Mouse (Mus musculus): ENCODE results near the gene Usp43. TPM values are rescaled to one million over a fixed set of nuclear protein-coding genes. Genes with fewer than 3 reads are reported as not detected.

Usp43 gene
- polyA plus RNA-seq, 1 experiment from 2014 or later: 2.8 TPM

- no peaks in the 10 kb centered on the region for H3K36me3 ChIP-seq (ENCODE audit: control insufficient read depth, insufficient read depth, low read length)
- H3K9me3 ChIP-seq (replicated peaks; ENCODE audit: control insufficient read depth, low read length): no peaks in the 10 kb centered on the region
- H3K4me3 ChIP-seq (replicated peaks; ENCODE audit: low read length): no peak overlapping the region
- H3K4me1 ChIP-seq (ENCODE audit: control insufficient read depth, insufficient read depth, low read length): no peaks in the 10 kb centered on the region
- H3K4me2 ChIP-seq (ENCODE audit: low read depth, low read length): no peak overlapping the region
- H3K9ac ChIP-seq (ENCODE audit: low read length): no peak overlapping the region
- WGBS: 37% methylated on average over 3 of the region's 3 CpGs
- no peaks in the 10 kb centered on the region for H3K27me3 ChIP-seq (ENCODE audit: control insufficient read depth, insufficient read depth, low read length)
- no peak for ATAC-seq (ENCODE audit: insufficient read depth, low FRiP score)
- no peak overlapping the region for H3K27ac ChIP-seq (ENCODE audit: low read length)
These were observed 26.3 kb upstream of the Usp43 start for GRCm38 (mm10) chr11:67948229-67948628.

- no peaks in the 10 kb centered on the region for H3K36me3 ChIP-seq (ENCODE audit: control insufficient read depth, insufficient read depth, low read length)
- no peaks in the 10 kb centered on the region for H3K4me1 ChIP-seq (ENCODE audit: control insufficient read depth, insufficient read depth, low read length)
- 92% methylated on average over 3 of the region's 3 CpGs for WGBS
- no peak overlapping the region for H3K4me3 ChIP-seq (replicated peaks; ENCODE audit: low read length)
- no peak for ATAC-seq (ENCODE audit: insufficient read depth, low FRiP score)
- no peak overlapping the region for H3K9ac ChIP-seq (ENCODE audit: low read length)
- no peaks in the 10 kb centered on the region for H3K27me3 ChIP-seq (ENCODE audit: control insufficient read depth, insufficient read depth, low read length)
- no peak overlapping the region for H3K4me2 ChIP-seq (ENCODE audit: low read depth, low read length)
- H3K9me3 ChIP-seq (replicated peaks; ENCODE audit: control insufficient read depth, low read length): no peaks in the 10 kb centered on the region
- H3K27ac ChIP-seq (ENCODE audit: low read length): no peak overlapping the region
These were observed 10.2 kb upstream of the Usp43 start for GRCm38 (mm10) chr11:67932156-67932555.

GRCm38 (mm10) chr11:67926348-67927055 lies 4.5 kb upstream of the Usp43 start:
- 20% methylated on average over 11 of the region's 15 CpGs for WGBS
- no peaks in the 10 kb centered on the region for H3K36me3 ChIP-seq (ENCODE audit: control insufficient read depth, insufficient read depth, low read length)
- no peak overlapping the region for H3K27ac ChIP-seq (ENCODE audit: low read length)
- no peaks in the 10 kb centered on the region for H3K9me3 ChIP-seq (replicated peaks; ENCODE audit: control insufficient read depth, low read length)
- no peaks in the 10 kb centered on the region for H3K4me1 ChIP-seq (ENCODE audit: control insufficient read depth, insufficient read depth, low read length)
- no peak overlapping the region for H3K9ac ChIP-seq (ENCODE audit: low read length)
- no peak overlapping the region; the same call in 1 of the 2 replicates for H3K4me2 ChIP-seq (ENCODE audit: low read depth, low read length)
- H3K4me3 ChIP-seq (replicated peaks; ENCODE audit: low read length): no peak overlapping the region
- H3K27me3 ChIP-seq (ENCODE audit: control insufficient read depth, insufficient read depth, low read length): no peaks in the 10 kb centered on the region
- no peak for ATAC-seq (ENCODE audit: insufficient read depth, low FRiP score)

- 84% methylated on average over 13 of the region's 13 CpGs for WGBS
- Histone ChIP-seq H3K9ac (ENCODE audit: low read length) (no peak overlapping the region), H3K4me3 (replicated peaks; ENCODE audit: low read length) (no peak overlapping the region), H3K4me2 (ENCODE audit: low read depth, low read length) (no peak overlapping the region), H3K4me1 (ENCODE audit: control insufficient read depth, insufficient read depth, low read length) (peaks cover 3% of the 10 kb centered on the region; the same call in 1 of the 2 replicates), H3K27me3 (ENCODE audit: control insufficient read depth, insufficient read depth, low read length) (no peaks in the 10 kb centered on the region), H3K27ac (ENCODE audit: low read length) (no peak overlapping the region), H3K36me3 (ENCODE audit: control insufficient read depth, insufficient read depth, low read length) (no peaks in the 10 kb centered on the region), H3K9me3 (replicated peaks; ENCODE audit: control insufficient read depth, low read length) (no peaks in the 10 kb centered on the region)
- no peak for ATAC-seq (ENCODE audit: insufficient read depth, low FRiP score)
These were observed 3.0 kb upstream of the Usp43 start for GRCm38 (mm10) chr11:67925000-67925399.

- WGBS: 90% methylated on average over 5 of the region's 5 CpGs
- H3K9ac ChIP-seq (ENCODE audit: low read length): no peak overlapping the region
- H3K9me3 ChIP-seq (replicated peaks; ENCODE audit: control insufficient read depth, low read length): no peaks in the 10 kb centered on the region
- peak overlapping the region; percentile 96 for H3K4me2 ChIP-seq (ENCODE audit: low read depth, low read length)
- no peak for ATAC-seq (ENCODE audit: insufficient read depth, low FRiP score)
- peak overlapping the region; percentile 71; the same call in 1 of the 2 replicates for H3K27ac ChIP-seq (ENCODE audit: low read length)
- H3K4me3 ChIP-seq (replicated peaks; ENCODE audit: low read length): no peak overlapping the region
- peaks cover 4% of the 10 kb centered on the region; the same call in 1 of the 2 replicates for H3K4me1 ChIP-seq (ENCODE audit: control insufficient read depth, insufficient read depth, low read length)
- H3K36me3 ChIP-seq (ENCODE audit: control insufficient read depth, insufficient read depth, low read length): no peaks in the 10 kb centered on the region
- H3K27me3 ChIP-seq (ENCODE audit: control insufficient read depth, insufficient read depth, low read length): no peaks in the 10 kb centered on the region
These were observed 1.8 kb upstream of the Usp43 start for GRCm38 (mm10) chr11:67923720-67924119.

GRCm38 (mm10) chr11:67922755-67923125 lies 787 bp upstream of the Usp43 start:
- peak overlapping the region; percentile 78 for H3K9ac ChIP-seq (ENCODE audit: low read length)
- H3K4me1 ChIP-seq (ENCODE audit: control insufficient read depth, insufficient read depth, low read length): peaks cover 4% of the 10 kb centered on the region; the same call in 1 of the 2 replicates
- no peaks in the 10 kb centered on the region for H3K27me3 ChIP-seq (ENCODE audit: control insufficient read depth, insufficient read depth, low read length)
- no peaks in the 10 kb centered on the region for H3K36me3 ChIP-seq (ENCODE audit: control insufficient read depth, insufficient read depth, low read length)
- peak overlapping the region; percentile 95 for H3K27ac ChIP-seq (ENCODE audit: low read length)
- H3K4me2 ChIP-seq (ENCODE audit: low read depth, low read length): peak overlapping the region; percentile 96
- peak overlapping the region; percentile 68 for H3K4me3 ChIP-seq (replicated peaks; ENCODE audit: low read length)
- no peaks in the 10 kb centered on the region for H3K9me3 ChIP-seq (replicated peaks; ENCODE audit: control insufficient read depth, low read length)
- WGBS: 1% methylated on average over 12 of the region's 12 CpGs
- ATAC-seq (ENCODE audit: insufficient read depth, low FRiP score): peak; percentile 80

GRCm38 (mm10) chr11:67921091-67921826 lies 694 bp downstream of the Usp43 start:
- Histone ChIP-seq H3K27ac (ENCODE audit: low read length) (peak overlapping the region; percentile 95), H3K9me3 (replicated peaks; ENCODE audit: control insufficient read depth, low read length) (no peaks in the 10 kb centered on the region), H3K27me3 (ENCODE audit: control insufficient read depth, insufficient read depth, low read length) (no peaks in the 10 kb centered on the region), H3K4me2 (ENCODE audit: low read depth, low read length) (peak overlapping the region; percentile 96), H3K4me3 (replicated peaks; ENCODE audit: low read length) (peak overlapping the region; percentile 68), H3K4me1 (ENCODE audit: control insufficient read depth, insufficient read depth, low read length) (peaks cover 4% of the 10 kb centered on the region; the same call in 1 of the 2 replicates), H3K9ac (ENCODE audit: low read length) (peak overlapping the region; percentile 78), H3K36me3 (ENCODE audit: control insufficient read depth, insufficient read depth, low read length) (no peaks in the 10 kb centered on the region)
- ATAC-seq (ENCODE audit: insufficient read depth, low FRiP score): peak; percentile 30
- WGBS: 3% methylated on average over 47 of the region's 47 CpGs

- WGBS: 38% methylated on average over 9 of the region's 9 CpGs
- ATAC-seq (ENCODE audit: insufficient read depth, low FRiP score): no peak
- Histone ChIP-seq H3K4me2 (ENCODE audit: low read depth, low read length) (peak overlapping the region; percentile 96), H3K4me1 (ENCODE audit: control insufficient read depth, insufficient read depth, low read length) (peaks cover 4% of the 10 kb centered on the region; the same call in 1 of the 2 replicates), H3K9me3 (replicated peaks; ENCODE audit: control insufficient read depth, low read length) (no peaks in the 10 kb centered on the region), H3K9ac (ENCODE audit: low read length) (0 out of 2 replicates have a peak overlapping the region, but pooled peaks have one; percentile 78), H3K27ac (ENCODE audit: low read length) (no peak overlapping the region), H3K27me3 (ENCODE audit: control insufficient read depth, insufficient read depth, low read length) (no peaks in the 10 kb centered on the region), H3K4me3 (replicated peaks; ENCODE audit: low read length) (peak overlapping the region; percentile 68), H3K36me3 (ENCODE audit: control insufficient read depth, insufficient read depth, low read length) (no peaks in the 10 kb centered on the region)
These were observed 1.6 kb downstream of the Usp43 start for GRCm38 (mm10) chr11:67920226-67920960.

All from stomach, embryonic 16.5 days (tissue).